Mouse (Mus musculus): ENCODE data around the gene Otulinl. TPM values are rescaled to one million over a fixed set of nuclear protein-coding genes. Genes with fewer than 3 reads are reported as not detected.

The Otulinl gene
- polyA plus RNA-seq, 1 experiment from 2014 or later = 3.6 TPM

DNA sequence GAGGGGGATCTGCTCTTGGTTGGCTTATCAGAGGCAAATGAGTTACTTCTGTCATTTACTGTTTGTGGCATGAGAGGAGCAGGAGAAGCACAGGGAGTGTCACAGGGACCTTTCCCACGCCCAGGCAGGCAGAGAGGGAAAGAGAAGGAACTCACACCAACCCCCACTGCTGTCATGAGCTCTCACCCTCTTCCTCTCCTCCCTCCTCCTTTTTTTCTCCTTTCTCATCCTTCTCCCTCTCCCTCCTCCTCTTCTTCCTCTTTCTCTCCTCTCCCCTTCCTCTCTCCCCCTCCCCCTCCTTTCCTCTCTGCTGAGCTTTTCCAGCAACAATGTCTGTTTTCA is 21.6 kb upstream of the Otulinl start:
- no peak overlapping the region for H3K9ac ChIP-seq
- H3K27ac ChIP-seq (ENCODE audit: poor library complexity, severe bottlenecking) = no peak overlapping the region
- H3K4me2 ChIP-seq = no peak overlapping the region
- H3K9me3 ChIP-seq (replicated peaks) = no peaks in the 10 kb centered on the region
- WGBS = 43% methylated on average over 1 of the region's 1 CpGs
- 0 out of 2 replicates have a peak, but pooled peaks cover 3% of the 10 kb centered on the region for H3K27me3 ChIP-seq (replicated peaks)
- H3K4me3 ChIP-seq = no peak overlapping the region
- peaks cover 12% of the 10 kb centered on the region for H3K4me1 ChIP-seq (replicated peaks)
- H3K36me3 ChIP-seq = no peaks in the 10 kb centered on the region
- no peak for ATAC-seq (ENCODE audit: insufficient number of reproducible peaks, low FRiP score)

DNA sequence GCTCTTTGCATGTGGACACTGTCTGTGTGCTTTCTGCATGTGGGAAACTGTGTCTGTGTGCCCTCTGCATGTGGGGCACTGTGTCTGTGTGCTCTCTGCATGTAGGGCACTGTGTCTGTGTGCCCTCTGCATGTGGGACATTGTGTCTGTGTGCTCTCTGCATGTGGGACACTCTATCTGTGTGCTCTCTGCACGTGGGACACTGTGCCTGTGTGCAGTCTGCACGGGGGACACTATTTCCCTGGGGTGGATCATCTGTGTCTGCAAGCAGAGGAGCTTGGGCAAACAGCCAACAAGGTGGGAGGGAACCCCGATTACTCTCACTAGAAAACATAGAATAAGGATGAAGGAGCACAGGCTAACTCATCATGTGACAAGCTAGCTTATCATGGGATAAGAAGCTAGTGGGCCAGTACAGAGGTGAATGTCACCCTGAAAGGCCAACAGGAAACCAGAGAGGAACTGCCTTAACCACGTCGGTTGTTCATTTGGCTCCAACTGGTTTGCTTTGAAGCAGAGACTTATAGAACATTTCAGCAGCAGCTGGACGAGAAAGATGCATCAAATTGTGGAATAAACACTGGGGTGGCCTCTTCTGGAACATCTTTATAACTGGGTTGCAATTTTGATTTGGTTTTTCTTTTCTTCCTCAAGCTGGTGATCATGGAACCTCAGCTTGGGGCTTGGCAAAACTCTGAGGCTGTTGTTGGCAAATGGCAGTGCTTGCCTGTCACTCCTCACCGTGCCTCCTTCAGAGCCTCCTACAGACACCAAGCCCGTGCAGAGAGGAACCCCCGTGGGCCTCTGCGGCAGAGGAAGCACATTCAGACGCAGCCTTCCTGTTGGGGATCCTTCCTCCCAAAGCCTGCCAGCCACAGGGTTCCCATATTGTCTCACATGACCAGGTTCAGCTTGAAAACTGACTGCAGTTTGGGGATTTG is 20.9 kb upstream of the Otulinl start:
- Histone ChIP-seq H3K4me3 (no peak overlapping the region), H3K4me1 (replicated peaks) (peaks cover 12% of the 10 kb centered on the region), H3K9me3 (replicated peaks) (no peaks in the 10 kb centered on the region), H3K27ac (ENCODE audit: poor library complexity, severe bottlenecking) (no peak overlapping the region), H3K36me3 (no peaks in the 10 kb centered on the region), H3K27me3 (replicated peaks) (0 out of 2 replicates have a peak, but pooled peaks cover 3% of the 10 kb centered on the region), H3K4me2 (no peak overlapping the region), H3K9ac (no peak overlapping the region)
- no peak for ATAC-seq (ENCODE audit: insufficient number of reproducible peaks, low FRiP score)
- 32% methylated on average over 11 of the region's 11 CpGs for WGBS

DNA sequence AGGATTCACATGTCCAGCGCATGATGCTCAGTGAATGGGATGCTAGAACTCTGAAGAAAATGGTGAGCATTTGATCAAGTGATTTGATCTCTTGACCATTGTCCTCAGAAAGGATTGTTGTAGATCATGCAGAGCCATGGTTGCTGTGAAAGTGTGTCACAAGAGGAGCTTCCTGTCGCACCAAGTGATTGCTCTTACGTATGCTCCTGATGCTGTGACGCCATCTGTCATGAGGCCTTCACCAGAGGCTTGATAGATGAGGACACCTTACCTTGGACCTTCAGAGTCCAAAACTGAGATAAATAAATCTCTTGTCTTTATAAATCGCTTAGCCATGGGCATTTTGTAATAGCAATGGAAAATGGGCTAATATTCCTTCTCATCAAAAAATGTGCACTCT is 16.3 kb upstream of the Otulinl start:
- 81% methylated on average over 5 of the region's 5 CpGs for WGBS
- Histone ChIP-seq H3K9ac (no peak overlapping the region), H3K9me3 (replicated peaks) (no peaks in the 10 kb centered on the region), H3K4me2 (no peak overlapping the region), H3K27me3 (replicated peaks) (peaks cover 3% of the 10 kb centered on the region; the same call in 1 of the 2 replicates), H3K4me3 (no peak overlapping the region), H3K27ac (ENCODE audit: poor library complexity, severe bottlenecking) (no peak overlapping the region), H3K4me1 (replicated peaks) (peaks cover 5% of the 10 kb centered on the region), H3K36me3 (no peaks in the 10 kb centered on the region)
- no peak for ATAC-seq (ENCODE audit: insufficient number of reproducible peaks, low FRiP score)

DNA sequence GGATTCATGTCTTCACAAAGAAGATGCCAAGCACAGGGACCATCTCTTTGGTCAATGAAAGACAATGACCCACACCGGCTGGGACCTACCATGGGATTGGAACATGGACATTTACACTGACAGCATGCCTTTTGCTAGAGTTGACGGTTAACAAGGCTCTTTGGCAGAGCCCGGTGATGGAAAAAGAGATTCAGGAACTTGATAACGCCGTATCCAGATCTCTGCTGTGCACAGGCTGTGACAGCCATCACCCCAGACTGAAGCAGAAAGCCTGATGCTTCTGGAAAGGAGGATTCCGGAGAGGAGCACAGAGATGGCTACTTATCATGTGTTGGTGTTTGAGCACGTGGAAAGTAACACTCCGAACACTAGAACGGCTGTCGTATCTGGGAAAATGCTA is 11.9 kb upstream of the Otulinl start:
- no peak overlapping the region for H3K4me2 ChIP-seq
- H3K36me3 ChIP-seq = no peaks in the 10 kb centered on the region
- peaks cover 3% of the 10 kb centered on the region; the same call in 1 of the 2 replicates for H3K27me3 ChIP-seq (replicated peaks)
- H3K9me3 ChIP-seq (replicated peaks) = no peaks in the 10 kb centered on the region
- H3K4me3 ChIP-seq = no peak overlapping the region
- H3K9ac ChIP-seq = no peak overlapping the region
- WGBS = 55% methylated on average over 10 of the region's 10 CpGs
- H3K27ac ChIP-seq (ENCODE audit: poor library complexity, severe bottlenecking) = no peak overlapping the region
- no peaks in the 10 kb centered on the region for H3K4me1 ChIP-seq (replicated peaks)
- no peak for ATAC-seq (ENCODE audit: insufficient number of reproducible peaks, low FRiP score)

DNA sequence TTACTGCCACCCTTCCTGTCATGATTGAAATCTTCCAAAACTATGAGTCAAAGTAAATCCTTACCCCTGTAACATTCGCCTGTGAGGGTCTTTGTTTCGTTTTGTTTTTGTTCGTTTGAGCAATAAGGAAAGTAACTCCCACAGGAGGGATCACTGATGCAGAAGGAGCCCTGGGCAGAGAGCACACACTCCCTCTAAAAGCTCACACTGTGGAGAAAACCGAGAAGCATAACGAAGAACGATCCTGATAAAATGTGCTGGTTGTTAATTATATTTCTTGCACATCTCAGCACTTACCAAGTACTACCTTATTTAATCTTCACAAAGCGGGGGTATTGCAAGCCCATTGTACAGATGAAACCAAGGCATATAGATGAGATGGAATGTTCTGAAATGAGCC is 10.8 kb upstream of the Otulinl start:
- 73% methylated on average over 7 of the region's 7 CpGs for WGBS
- no peaks in the 10 kb centered on the region for H3K36me3 ChIP-seq
- no peaks in the 10 kb centered on the region for H3K9me3 ChIP-seq (replicated peaks)
- H3K4me3 ChIP-seq = no peak overlapping the region
- no peak overlapping the region for H3K27ac ChIP-seq (ENCODE audit: poor library complexity, severe bottlenecking)
- peaks cover 3% of the 10 kb centered on the region; the same call in 1 of the 2 replicates for H3K27me3 ChIP-seq (replicated peaks)
- H3K4me1 ChIP-seq (replicated peaks) = no peaks in the 10 kb centered on the region
- no peak overlapping the region for H3K4me2 ChIP-seq
- no peak overlapping the region for H3K9ac ChIP-seq
- ATAC-seq (ENCODE audit: insufficient number of reproducible peaks, low FRiP score) = no peak

DNA sequence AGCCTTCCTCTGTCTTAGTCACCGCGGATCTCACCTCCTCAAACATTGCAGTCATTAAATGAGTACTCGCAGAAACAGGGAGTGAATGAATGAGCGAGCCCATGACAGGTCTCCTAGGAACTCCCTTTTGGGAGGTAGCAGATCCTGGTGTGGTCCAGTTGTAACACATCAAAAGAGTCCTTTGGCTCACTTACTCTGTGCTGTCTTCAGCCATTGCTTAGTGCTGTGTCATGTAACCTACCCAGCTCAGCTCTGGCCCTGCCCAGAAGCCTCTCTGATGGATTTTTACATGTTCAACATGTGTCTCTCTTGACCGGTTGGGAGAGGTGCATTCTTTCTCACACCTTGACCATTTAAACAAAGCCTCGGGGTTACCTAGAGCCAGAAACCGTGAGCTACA is 9.8 kb upstream of the Otulinl start:
- WGBS = 80% methylated on average over 7 of the region's 7 CpGs
- ATAC-seq (ENCODE audit: insufficient number of reproducible peaks, low FRiP score) = no peak
- H3K27me3 ChIP-seq (replicated peaks) = peaks cover 6% of the 10 kb centered on the region

DNA sequence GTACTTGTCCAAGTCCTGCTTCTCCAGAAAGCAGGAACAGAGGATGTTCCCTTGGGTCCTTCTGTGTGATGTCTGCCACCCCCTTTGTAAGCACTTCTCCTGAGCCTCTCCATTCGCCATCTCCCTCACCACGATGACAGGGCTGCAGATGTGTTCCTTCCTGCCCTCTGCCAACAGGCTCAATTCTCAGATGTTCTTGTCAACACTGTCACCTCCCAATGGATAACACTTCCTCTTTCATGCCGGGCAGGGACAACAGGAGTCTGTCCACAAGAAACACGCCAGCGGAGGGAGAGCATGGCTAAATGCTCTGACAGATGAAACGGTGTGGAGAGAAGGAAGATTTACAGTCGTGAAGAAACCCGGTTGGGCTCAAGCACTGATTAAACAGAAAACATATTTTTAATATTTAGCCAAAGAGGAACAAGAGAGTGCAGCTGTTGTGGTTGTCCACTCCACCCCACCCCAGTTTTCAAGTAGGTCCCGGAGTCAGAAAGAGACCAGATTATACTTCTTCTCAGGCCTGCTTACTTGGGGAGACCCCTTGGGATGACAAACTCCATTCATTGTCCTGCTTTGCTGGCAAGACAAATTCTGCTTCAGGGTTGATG is 6.8 kb upstream of the Otulinl start:
- no peak for ATAC-seq (ENCODE audit: insufficient number of reproducible peaks, low FRiP score)
- Histone ChIP-seq H3K36me3 (no peaks in the 10 kb centered on the region), H3K4me2 (no peak overlapping the region), H3K27ac (ENCODE audit: poor library complexity, severe bottlenecking) (no peak overlapping the region), H3K9ac (no peak overlapping the region), H3K4me1 (replicated peaks) (no peaks in the 10 kb centered on the region), H3K4me3 (no peak overlapping the region), H3K27me3 (replicated peaks) (peaks cover 21% of the 10 kb centered on the region), H3K9me3 (replicated peaks) (no peaks in the 10 kb centered on the region)
- WGBS = 31% methylated on average over 9 of the region's 9 CpGs

More for the DNA sequence above, 9.8 kb upstream of the Otulinl start:
- Histone ChIP-seq H3K4me1 (replicated peaks) (no peaks in the 10 kb centered on the region), H3K4me3 (no peak overlapping the region), H3K36me3 (no peaks in the 10 kb centered on the region), H3K4me2 (no peak overlapping the region), H3K9me3 (replicated peaks) (no peaks in the 10 kb centered on the region), H3K9ac (no peak overlapping the region), H3K27ac (ENCODE audit: poor library complexity, severe bottlenecking) (no peak overlapping the region)

DNA sequence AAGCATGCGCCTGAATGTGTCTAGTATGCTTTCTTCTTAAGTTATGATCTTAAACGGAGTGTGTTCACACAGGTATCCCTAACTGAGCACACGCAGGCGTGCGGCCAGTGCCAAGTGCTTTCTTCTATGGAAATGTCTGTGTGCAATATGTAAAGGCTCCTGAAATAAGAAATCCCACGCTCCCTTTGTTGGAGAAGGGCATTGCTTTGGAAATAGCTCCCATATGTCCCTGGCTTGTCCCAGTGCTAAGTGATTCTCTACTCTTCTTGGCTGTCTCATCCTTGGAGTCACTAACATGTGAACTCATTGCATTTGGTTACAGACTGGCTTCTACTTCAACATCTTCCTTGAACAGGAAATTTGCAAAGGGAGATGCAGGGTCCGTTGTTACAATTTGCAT is 3.4 kb upstream of the Otulinl start:
- WGBS = 83% methylated on average over 7 of the region's 7 CpGs
- no peak overlapping the region for H3K27ac ChIP-seq (ENCODE audit: poor library complexity, severe bottlenecking)
- peaks cover 10% of the 10 kb centered on the region; the same call in 1 of the 2 replicates for H3K4me1 ChIP-seq (replicated peaks)
- no peak overlapping the region for H3K4me3 ChIP-seq
- H3K9ac ChIP-seq = no peak overlapping the region
- no peaks in the 10 kb centered on the region for H3K36me3 ChIP-seq
- no peak for ATAC-seq (ENCODE audit: insufficient number of reproducible peaks, low FRiP score)
- H3K4me2 ChIP-seq = no peak overlapping the region
- no peaks in the 10 kb centered on the region for H3K9me3 ChIP-seq (replicated peaks)
- peaks cover 26% of the 10 kb centered on the region for H3K27me3 ChIP-seq (replicated peaks)

DNA sequence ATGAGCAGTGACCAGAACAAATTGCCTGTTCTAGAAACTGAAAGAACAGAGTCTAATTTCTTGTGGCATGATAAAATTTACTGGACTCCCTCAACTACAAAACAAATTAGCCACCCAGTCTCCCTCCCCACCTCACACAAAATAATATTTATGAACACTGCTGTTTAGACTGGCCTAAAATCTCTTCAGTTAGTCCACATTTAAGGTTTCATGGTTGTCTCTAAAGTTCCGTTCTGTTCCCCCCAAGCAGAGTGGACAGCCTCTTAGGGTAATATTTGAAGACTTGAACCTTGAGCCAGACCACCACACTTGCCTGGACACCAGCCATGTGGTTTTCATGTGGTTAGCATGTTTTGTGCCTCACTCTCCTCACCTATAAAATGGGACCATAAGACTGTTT is 1.8 kb upstream of the Otulinl start:
- Histone ChIP-seq H3K9ac (no peak overlapping the region), H3K4me1 (replicated peaks) (peaks cover 10% of the 10 kb centered on the region; the same call in 1 of the 2 replicates), H3K27ac (ENCODE audit: poor library complexity, severe bottlenecking) (no peak overlapping the region), H3K4me3 (no peak overlapping the region), H3K4me2 (no peak overlapping the region), H3K27me3 (replicated peaks) (peaks cover 32% of the 10 kb centered on the region), H3K9me3 (replicated peaks) (no peaks in the 10 kb centered on the region), H3K36me3 (no peaks in the 10 kb centered on the region)
- no peak for ATAC-seq (ENCODE audit: insufficient number of reproducible peaks, low FRiP score)
- WGBS = 83% methylated on average over 1 of the region's 1 CpGs

DNA sequence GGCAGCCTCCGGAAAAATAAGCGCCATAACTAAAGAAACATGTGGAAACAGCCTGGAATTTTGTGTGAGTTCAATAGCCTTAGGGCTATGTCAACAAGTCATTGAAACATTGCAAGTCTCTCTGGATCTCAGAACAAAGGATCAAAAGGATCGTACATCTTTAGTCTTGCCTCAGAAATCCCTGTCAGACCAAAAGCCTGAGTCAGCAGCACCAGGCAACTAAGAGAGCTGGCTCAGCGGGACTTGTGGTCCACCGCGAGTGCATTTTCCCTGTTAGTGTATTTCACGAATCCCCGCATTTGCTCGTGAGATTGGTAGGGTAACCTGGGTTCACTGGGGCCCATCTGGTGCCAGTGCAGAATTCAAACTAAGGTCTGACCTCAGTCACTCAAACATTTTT is 1.2 kb upstream of the Otulinl start:
- Histone ChIP-seq H3K9me3 (replicated peaks) (no peaks in the 10 kb centered on the region), H3K27me3 (replicated peaks) (peaks cover 36% of the 10 kb centered on the region), H3K4me1 (replicated peaks) (peaks cover 10% of the 10 kb centered on the region; the same call in 1 of the 2 replicates), H3K4me3 (no peak overlapping the region), H3K9ac (no peak overlapping the region), H3K4me2 (no peak overlapping the region), H3K36me3 (no peaks in the 10 kb centered on the region), H3K27ac (ENCODE audit: poor library complexity, severe bottlenecking) (no peak overlapping the region)
- no peak for ATAC-seq (ENCODE audit: insufficient number of reproducible peaks, low FRiP score)
- WGBS = 67% methylated on average over 9 of the region's 9 CpGs

DNA sequence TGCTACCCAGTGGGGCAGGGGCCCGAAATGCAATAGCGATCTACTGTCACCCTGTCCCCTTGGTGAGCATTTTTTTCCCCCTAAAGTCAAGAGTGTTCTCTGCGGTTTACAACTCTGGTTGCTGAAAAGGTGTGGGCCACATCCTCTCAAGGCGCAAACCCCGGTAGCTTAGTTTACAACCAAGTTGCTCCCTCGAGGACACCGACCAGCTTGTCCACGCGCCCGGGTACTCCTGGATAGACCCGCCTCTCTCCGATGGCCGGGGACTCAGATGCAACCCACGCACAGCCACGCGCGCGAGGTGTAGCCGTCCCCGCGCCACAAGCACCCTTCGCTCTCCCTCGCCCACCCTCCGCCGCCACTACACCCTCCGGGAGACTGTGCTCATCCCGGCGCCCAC is 382 bp downstream of the Otulinl start:
- Histone ChIP-seq H3K4me1 (replicated peaks) (peaks cover 19% of the 10 kb centered on the region), H3K4me3 (peak overlapping the region; percentile 81), H3K4me2 (peak overlapping the region; percentile 99), H3K9me3 (replicated peaks) (no peaks in the 10 kb centered on the region), H3K36me3 (no peaks in the 10 kb centered on the region), H3K27ac (ENCODE audit: poor library complexity, severe bottlenecking) (no peak overlapping the region), H3K9ac (peak overlapping the region; percentile 83), H3K27me3 (replicated peaks) (peaks cover 31% of the 10 kb centered on the region)
- whole genome bisulfite sequencing = 4% methylated on average over 28 of the region's 28 CpGs
- no peak for ATAC-seq (ENCODE audit: insufficient number of reproducible peaks, low FRiP score)

All from heart, embryonic 12.5 days (tissue).